Mouse (Mus musculus) monocyte, adult 5-6 weeks (primary cell): Measurements from ENCODE around the gene Cox8b. TPM values are rescaled to one million over a fixed set of nuclear protein-coding genes. Genes with fewer than 3 reads are reported as not detected.

Experiments
- total RNA-seq: library from RNA; stranded (forward); fragments of 200-1000, 200-491, 200-594 nt; gene quantifications from 3 replicates; pipeline ENCODE4 v1.2.3, GENCODE M21; 2017

The Cox8b gene
- total RNA-seq, 1 experiment from 2014 or later = not detected

Other genes with a start within 250 kb of the Cox8b start
- gene Olfr539, start 240.5 kb downstream of the Cox8b start, total RNA-seq = 0.11 TPM in 1 of 3 replicates, not detected in the others
- not detected in 3 replicates for gene Olfr45, start 218.5 kb downstream of the Cox8b start, total RNA-seq
- gene Olfr541, start 203.2 kb downstream of the Cox8b start, total RNA-seq = not detected in 3 replicates
- not detected in 3 replicates for gene Cyp2e1, start 136.7 kb downstream of the Cox8b start, total RNA-seq
- not detected in 3 replicates for gene Syce1, start 112.6 kb downstream of the Cox8b start, total RNA-seq
- 0.29 TPM in 1 of 3 replicates, not detected in the others for gene Zfp941, start 78.3 kb downstream of the Cox8b start, total RNA-seq
- gene Urah, start 65.4 kb downstream of the Cox8b start, total RNA-seq = not detected in 3 replicates
- gene Scgb1c1, start 54.9 kb downstream of the Cox8b start, total RNA-seq = not detected in 3 replicates
- gene Odf3, start 52.6 kb downstream of the Cox8b start, total RNA-seq = not detected in 3 replicates
- gene Gm45785, start 44.1 kb downstream of the Cox8b start, total RNA-seq = 0.58 to 9.3 TPM in 2 of 3 replicates, not detected in the other
- 62.6 to 73.7 TPM (median 72.9 TPM) in 3 replicates for gene Ric8a, start 43.5 kb downstream of the Cox8b start, total RNA-seq
- gene Bet1l, start 42.9 kb downstream of the Cox8b start, total RNA-seq = 21.5 to 28.2 TPM (median 25.0 TPM) in 3 replicates
- gene Psmd13, start 18.5 kb downstream of the Cox8b start, total RNA-seq = 119 to 165 TPM (median 132 TPM) in 3 replicates
- 8.0 to 12.6 TPM (median 12.2 TPM) in 3 replicates for gene Sirt3, start 18.1 kb downstream of the Cox8b start, total RNA-seq
- gene Nlrp6, start 20.5 kb upstream of the Cox8b start, total RNA-seq = 0.10 TPM in 1 of 3 replicates, not detected in the others
- gene Pgghg, start 40.9 kb upstream of the Cox8b start, total RNA-seq = 10.6 to 14.2 TPM (median 13.8 TPM) in 3 replicates
- gene Ifitm5, start 49.8 kb upstream of the Cox8b start, total RNA-seq = 2.4 TPM in 1 of 3 replicates, not detected in the others
- not detected in 3 replicates for gene Gm45717, start 55.5 kb upstream of the Cox8b start, total RNA-seq
- 203 to 367 TPM (median 305 TPM) in 3 replicates for gene Ifitm2, start 55.5 kb upstream of the Cox8b start, total RNA-seq
- gene Ifitm1, start 66.8 kb upstream of the Cox8b start, total RNA-seq = 38.2 to 83.6 TPM (median 70.9 TPM) in 3 replicates
- 384 to 854 TPM (median 711 TPM) in 3 replicates for gene Ifitm3, start 110.3 kb upstream of the Cox8b start, total RNA-seq
- gene Ifitm6, start 117.5 kb upstream of the Cox8b start, total RNA-seq = 268 to 573 TPM (median 450 TPM) in 3 replicates
- not detected in 3 replicates for gene Gm17387, start 128.7 kb upstream of the Cox8b start, total RNA-seq
- gene B4galnt4, start 160.7 kb upstream of the Cox8b start, total RNA-seq = 0.10 TPM in 1 of 3 replicates, not detected in the others
- gene Pkp3, start 177.8 kb upstream of the Cox8b start, total RNA-seq = 14.0 to 17.9 TPM (median 14.2 TPM) in 3 replicates
- gene Sigirr, start 200.1 kb upstream of the Cox8b start, total RNA-seq = 9.1 to 25.0 TPM (median 12.5 TPM) in 3 replicates
- gene Ano9, start 217.4 kb upstream of the Cox8b start, total RNA-seq = not detected in 3 replicates
- 1.4 to 6.9 TPM (median 1.5 TPM) in 3 replicates for gene Ptdss2, start 221.9 kb upstream of the Cox8b start, total RNA-seq